Mouse (Mus musculus): ENCODE measurements at regions not wholly inside any gene's neighbourhood (a gene's known extent, or its start where the extent isn't known, plus 50 kb on each side); places are given as distances from the start of the nearest gene placed in this dataset.
A peak's percentile ranks its signal among the peaks of the same experiment; 100 is the strongest.

- WGBS, result 78% methylated on average over 3 of the region's 3 CpGs
- no peak overlapping the region for H3K27ac ChIP-seq (ENCODE audit: insufficient read depth, low read depth, low read length)
- no peaks in the 10 kb centered on the region for H3K27me3 ChIP-seq (ENCODE audit: control insufficient read depth, insufficient read depth, low read length)
- no peaks in the 10 kb centered on the region for H3K4me1 ChIP-seq (ENCODE audit: control insufficient read depth, insufficient read depth, insufficient read length, low read length)
- no peak for TF ChIP-seq CTCF (IDR thresholded peaks at IDR 0.05; ENCODE audit: extremely low read depth, insufficient read length, insufficient replicate concordance, low read depth, low read length)
- TF ChIP-seq POLR2A (IDR thresholded peaks at IDR 0.05; ENCODE audit: low read depth, low read length), result no peak
- H3K4me3 ChIP-seq (ENCODE audit: low read depth, low read length), result no peak overlapping the region
- H3K36me3 ChIP-seq (ENCODE audit: control insufficient read depth, insufficient read depth, low read length), result no peaks in the 10 kb centered on the region
Observed at GRCm38 (mm10) chr15:74412261-74412660, 223.9 kb downstream of the Mroh4 start.

DNA sequence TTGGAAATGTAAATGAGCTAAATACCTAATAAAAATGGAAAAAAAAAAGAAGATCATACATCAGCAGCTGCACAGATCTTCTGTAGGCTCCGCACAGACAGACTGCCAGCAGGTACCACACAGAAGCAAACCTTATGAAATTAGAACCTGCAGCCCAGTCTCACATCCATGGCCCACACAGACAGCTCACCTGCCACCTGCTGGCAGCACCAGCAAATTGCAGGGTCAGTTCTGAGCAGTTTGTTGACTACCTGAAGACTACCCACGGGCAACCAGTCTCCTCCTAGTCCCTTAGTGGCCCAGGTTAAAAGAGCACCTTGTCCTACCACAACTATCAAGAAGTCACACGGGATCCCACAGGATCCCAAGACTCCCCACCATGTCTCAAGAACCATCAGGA, 225.1 kb downstream of the Mroh4 start:
- no peaks in the 10 kb centered on the region for H3K4me1 ChIP-seq (ENCODE audit: control insufficient read depth, insufficient read depth, insufficient read length, low read length)
- H3K27ac ChIP-seq (ENCODE audit: insufficient read depth, low read depth, low read length), result no peak overlapping the region
- WGBS, result 68% methylated on average over 3 of the region's 3 CpGs
- TF ChIP-seq CTCF (IDR thresholded peaks at IDR 0.05; ENCODE audit: extremely low read depth, insufficient read length, insufficient replicate concordance, low read depth, low read length) (peak; percentile 36; the same call in 1 of the 2 replicates), POLR2A (IDR thresholded peaks at IDR 0.05; ENCODE audit: low read depth, low read length) (no peak)
- H3K36me3 ChIP-seq (ENCODE audit: control insufficient read depth, insufficient read depth, low read length), result no peaks in the 10 kb centered on the region
- H3K4me3 ChIP-seq (ENCODE audit: low read depth, low read length), result no peak overlapping the region
- H3K27me3 ChIP-seq (ENCODE audit: control insufficient read depth, insufficient read depth, low read length), result no peaks in the 10 kb centered on the region

DNA sequence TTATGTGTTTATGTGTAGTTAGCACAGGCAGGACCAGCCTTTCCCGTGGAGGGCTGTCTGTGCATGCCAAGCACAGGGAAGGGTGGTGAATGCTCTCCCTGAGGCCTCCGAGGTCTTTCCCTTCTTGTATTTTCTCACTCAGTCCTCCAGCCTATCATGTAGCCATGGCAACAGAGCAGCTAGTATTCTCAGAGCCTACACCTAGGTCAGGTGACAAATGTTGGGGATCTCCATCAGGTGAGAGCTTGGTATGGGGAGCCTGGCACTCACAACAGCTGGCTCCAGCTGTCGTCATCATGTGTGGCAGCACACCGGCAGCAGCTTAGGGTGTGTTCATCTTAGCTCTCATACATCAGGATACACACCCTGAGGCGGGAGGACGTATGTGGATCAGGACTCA, 231.3 kb downstream of the Mroh4 start:
- H3K4me3 ChIP-seq (ENCODE audit: low read depth, low read length), result no peak overlapping the region
- H3K36me3 ChIP-seq (ENCODE audit: control insufficient read depth, insufficient read depth, low read length), result no peaks in the 10 kb centered on the region
- 60% methylated on average over 6 of the region's 6 CpGs for WGBS
- no peak overlapping the region for H3K27ac ChIP-seq (ENCODE audit: insufficient read depth, low read depth, low read length)
- H3K4me1 ChIP-seq (ENCODE audit: control insufficient read depth, insufficient read depth, insufficient read length, low read length), result no peaks in the 10 kb centered on the region
- H3K27me3 ChIP-seq (ENCODE audit: control insufficient read depth, insufficient read depth, low read length), result no peaks in the 10 kb centered on the region
- TF ChIP-seq CTCF (IDR thresholded peaks at IDR 0.05; ENCODE audit: extremely low read depth, insufficient read length, insufficient replicate concordance, low read depth, low read length) (no peak), POLR2A (IDR thresholded peaks at IDR 0.05; ENCODE audit: low read depth, low read length) (no peak)

- no peaks in the 10 kb centered on the region for H3K36me3 ChIP-seq (ENCODE audit: control insufficient read depth, insufficient read depth, low read length)
- 56% methylated on average over 7 of the region's 7 CpGs for WGBS
Observed at GRCm38 (mm10) chr15:74401275-74401674, 234.9 kb downstream of the Mroh4 start.

DNA sequence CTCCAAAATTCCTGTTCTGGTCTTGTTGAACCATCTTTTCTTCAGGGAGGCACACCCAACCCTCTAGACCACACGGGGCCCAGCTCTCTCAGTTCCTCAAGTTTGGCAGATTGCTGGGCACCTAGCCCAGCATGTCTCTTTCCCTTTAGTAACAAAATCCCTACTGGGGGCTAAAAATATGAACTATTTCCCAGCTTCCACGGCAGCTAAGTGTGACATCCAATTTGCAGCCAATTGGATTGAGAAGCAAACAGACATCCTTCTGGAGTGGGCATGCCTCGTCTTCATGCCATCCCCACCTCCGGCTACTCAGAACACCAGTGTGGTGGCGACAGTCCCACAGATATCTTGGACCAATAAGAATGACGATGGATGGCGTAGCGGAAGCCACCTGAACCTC, 240.1 kb downstream of the Mroh4 start:
- H3K36me3 ChIP-seq (ENCODE audit: control insufficient read depth, insufficient read depth, low read length), result no peaks in the 10 kb centered on the region
- H3K4me1 ChIP-seq (ENCODE audit: control insufficient read depth, insufficient read depth, insufficient read length, low read length), result no peaks in the 10 kb centered on the region
- H3K4me3 ChIP-seq (ENCODE audit: low read depth, low read length), result no peak overlapping the region
- 83% methylated on average over 8 of the region's 8 CpGs for WGBS
- H3K27ac ChIP-seq (ENCODE audit: insufficient read depth, low read depth, low read length), result no peak overlapping the region
- TF ChIP-seq POLR2A (IDR thresholded peaks at IDR 0.05; ENCODE audit: low read depth, low read length), result no peak
- TF ChIP-seq CTCF (IDR thresholded peaks at IDR 0.05; ENCODE audit: extremely low read depth, insufficient read length, insufficient replicate concordance, low read depth, low read length), result no peak
- no peaks in the 10 kb centered on the region for H3K27me3 ChIP-seq (ENCODE audit: control insufficient read depth, insufficient read depth, low read length)

More at GRCm38 (mm10) chr15:74401275-74401674, 234.9 kb downstream of the Mroh4 start:
- TF ChIP-seq POLR2A (IDR thresholded peaks at IDR 0.05; ENCODE audit: low read depth, low read length) (no peak), CTCF (IDR thresholded peaks at IDR 0.05; ENCODE audit: extremely low read depth, insufficient read length, insufficient replicate concordance, low read depth, low read length) (no peak)
- no peaks in the 10 kb centered on the region for H3K27me3 ChIP-seq (ENCODE audit: control insufficient read depth, insufficient read depth, low read length)
- H3K4me3 ChIP-seq (ENCODE audit: low read depth, low read length), result no peak overlapping the region
- no peaks in the 10 kb centered on the region for H3K4me1 ChIP-seq (ENCODE audit: control insufficient read depth, insufficient read depth, insufficient read length, low read length)
- no peak overlapping the region for H3K27ac ChIP-seq (ENCODE audit: insufficient read depth, low read depth, low read length)

DNA sequence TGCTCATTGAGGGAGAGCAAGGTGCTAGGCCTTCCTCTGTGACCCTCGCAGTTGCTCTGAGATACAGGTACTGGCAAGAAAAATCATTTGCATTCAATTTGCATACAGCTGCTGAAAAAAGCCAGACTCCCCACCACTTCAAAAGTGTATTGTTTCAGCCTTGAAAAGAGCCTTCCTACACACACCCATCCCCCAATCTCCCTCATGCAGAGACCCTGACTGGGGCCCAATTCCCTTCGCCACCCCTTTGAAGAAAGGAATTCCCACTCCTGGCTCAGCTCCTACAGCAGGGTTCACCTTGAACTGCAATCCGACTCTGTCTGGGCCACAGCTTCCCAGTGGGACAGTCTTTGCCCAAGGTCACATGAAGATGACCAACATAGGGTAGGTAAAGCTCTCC, 248.6 kb downstream of the Mroh4 start:
- no peaks in the 10 kb centered on the region for H3K27me3 ChIP-seq (ENCODE audit: control insufficient read depth, insufficient read depth, low read length)
- no peak overlapping the region for H3K4me3 ChIP-seq (ENCODE audit: low read depth, low read length)
- WGBS, result 26% methylated on average over 3 of the region's 3 CpGs
- no peaks in the 10 kb centered on the region for H3K36me3 ChIP-seq (ENCODE audit: control insufficient read depth, insufficient read depth, low read length)
- TF ChIP-seq POLR2A (IDR thresholded peaks at IDR 0.05; ENCODE audit: low read depth, low read length) (no peak), CTCF (IDR thresholded peaks at IDR 0.05; ENCODE audit: extremely low read depth, insufficient read length, insufficient replicate concordance, low read depth, low read length) (no peak)
- no peaks in the 10 kb centered on the region for H3K4me1 ChIP-seq (ENCODE audit: control insufficient read depth, insufficient read depth, insufficient read length, low read length)
- no peak overlapping the region for H3K27ac ChIP-seq (ENCODE audit: insufficient read depth, low read depth, low read length)

GRCm38 (mm10) chr15:74382556-74382955, 253.6 kb downstream of the Mroh4 start:
- 67% methylated on average over 4 of the region's 4 CpGs for WGBS
- H3K27ac ChIP-seq (ENCODE audit: insufficient read depth, low read depth, low read length), result no peak overlapping the region
- H3K4me3 ChIP-seq (ENCODE audit: low read depth, low read length), result no peak overlapping the region
- no peaks in the 10 kb centered on the region for H3K4me1 ChIP-seq (ENCODE audit: control insufficient read depth, insufficient read depth, insufficient read length, low read length)
- TF ChIP-seq POLR2A (IDR thresholded peaks at IDR 0.05; ENCODE audit: low read depth, low read length) (no peak), CTCF (IDR thresholded peaks at IDR 0.05; ENCODE audit: extremely low read depth, insufficient read length, insufficient replicate concordance, low read depth, low read length) (no peak)
- H3K36me3 ChIP-seq (ENCODE audit: control insufficient read depth, insufficient read depth, low read length), result no peaks in the 10 kb centered on the region
- no peaks in the 10 kb centered on the region for H3K27me3 ChIP-seq (ENCODE audit: control insufficient read depth, insufficient read depth, low read length)

DNA sequence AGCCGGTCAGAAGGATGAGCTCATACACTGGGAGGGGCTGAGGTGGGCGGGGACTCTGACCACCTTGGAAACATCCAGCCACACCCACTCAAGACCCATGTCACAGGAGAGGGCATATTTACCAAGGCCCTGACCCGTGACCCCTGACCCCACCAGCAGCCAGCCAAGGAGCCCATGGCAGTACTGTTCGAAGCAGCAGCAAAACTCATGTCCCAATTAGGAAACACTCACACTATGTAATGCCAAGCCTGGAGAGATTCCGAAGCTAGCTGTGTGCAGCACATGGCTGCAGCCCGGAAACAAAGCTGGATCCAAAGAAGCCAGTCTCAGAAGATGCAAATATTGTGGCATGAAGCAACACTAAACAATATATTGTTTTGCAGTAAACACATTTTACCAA, 256.8 kb downstream of the Mroh4 start:
- no peaks in the 10 kb centered on the region for H3K27me3 ChIP-seq (ENCODE audit: control insufficient read depth, insufficient read depth, low read length)
- no peak overlapping the region for H3K27ac ChIP-seq (ENCODE audit: insufficient read depth, low read depth, low read length)
- H3K4me1 ChIP-seq (ENCODE audit: control insufficient read depth, insufficient read depth, insufficient read length, low read length), result no peaks in the 10 kb centered on the region
- WGBS, result 75% methylated on average over 6 of the region's 6 CpGs
- no peaks in the 10 kb centered on the region for H3K36me3 ChIP-seq (ENCODE audit: control insufficient read depth, insufficient read depth, low read length)
- H3K4me3 ChIP-seq (ENCODE audit: low read depth, low read length), result no peak overlapping the region
- TF ChIP-seq POLR2A (IDR thresholded peaks at IDR 0.05; ENCODE audit: low read depth, low read length) (no peak), CTCF (IDR thresholded peaks at IDR 0.05; ENCODE audit: extremely low read depth, insufficient read length, insufficient replicate concordance, low read depth, low read length) (no peak)

Data from small intestine, adult 2 months (tissue).